Mouse (Mus musculus): ENCODE data around the gene Tbc1d30. TPM values are rescaled to one million over a fixed set of nuclear protein-coding genes. Genes with fewer than 3 reads are reported as not detected.

The Tbc1d30 gene
- polyA plus RNA-seq, 1 experiment from 2014 or later = 1.4 TPM

Other genes with a start within 250 kb of the Tbc1d30 start
- 28.6 and 33.1 TPM in 2 replicates for gene Gns, start 13.8 kb upstream of the Tbc1d30 start, polyA plus RNA-seq (2015; fragmentation: Nextera tagmentation; extraction: Ambion mirVana)
- gene Rassf3, start 125.1 kb upstream of the Tbc1d30 start, polyA plus RNA-seq (2015; fragmentation: Nextera tagmentation; extraction: Ambion mirVana) = 20.9 and 22.2 TPM in 2 replicates
- 22.0 and 25.3 TPM in 2 replicates for gene Tbk1, start 235.5 kb upstream of the Tbc1d30 start, polyA plus RNA-seq (2015; fragmentation: Nextera tagmentation; extraction: Ambion mirVana)

Data from heart, embryonic 15.5 days (tissue).